Mouse (Mus musculus) adrenal gland, adult 10 weeks (tissue): ENCODE data around the gene 1700017B05Rik. TPM values are rescaled to one million over a fixed set of nuclear protein-coding genes. Genes with fewer than 3 reads are reported as not detected.

Experiments used
- polyA plus RNA-seq: library from polyadenylated mRNA; stranded (reverse); fragments of 350-450 nt; fragmentation: Illumina TruSeq; extraction: RNeasy Lipid Tissue Mini Kit (QIAGEN cat#74804); gene quantifications from one replicate; pipeline ENCODE4 v1.2.3, GENCODE M21; 2014; ENCODE audit warnings: low read depth, low replicate concordance

The 1700017B05Rik gene
- 3.0 TPM for polyA plus RNA-seq

GRCm38 (mm10) chr9:57261913-57262794 lies at the start of gene 1700017B05Rik:
TSS of gene 1700017B05Rik (minus strand) at chr9:57262612.

GRCm38 (mm10) chr9:57236256-57236655 lies 26.2 kb downstream of the 1700017B05Rik start, which contains the start of gene Trcg1:
TSS of gene Trcg1 (plus strand) at chr9:57236556.

Other genes starting within 250 kb of the 1700017B05Rik start
- gene Sin3a, start 190.6 kb downstream of the 1700017B05Rik start, polyA plus RNA-seq: 33.1 TPM
- gene Man2c1, start 131.9 kb downstream of the 1700017B05Rik start, polyA plus RNA-seq: 15.5 TPM
- gene Neil1, start 114.3 kb downstream of the 1700017B05Rik start, polyA plus RNA-seq: 0.93 TPM
- gene Commd4, start 104.3 kb downstream of the 1700017B05Rik start, polyA plus RNA-seq: 10.6 TPM
- not detected for gene Trcg1, start 26.1 kb downstream of the 1700017B05Rik start, polyA plus RNA-seq
- gene Ppcdc, start 177.5 kb upstream of the 1700017B05Rik start, polyA plus RNA-seq: 4.4 TPM
- 4.0 TPM for gene Scamp5, start 205.4 kb upstream of the 1700017B05Rik start, polyA plus RNA-seq
- gene Rpp25, start 241.4 kb upstream of the 1700017B05Rik start, polyA plus RNA-seq: not detected